Mouse (Mus musculus): ENCODE data around the gene Jak2.

The Jak2 gene

GRCm38 (mm10) chr19:29362173-29362930, 110.7 kb downstream of the Jak2 start:
- DNase-seq (ENCODE audit: low spot score): no peak
